Mouse (Mus musculus) kidney, postnatal 10 days (tissue): Measurements from ENCODE around the gene Cd3e.
"Not testable (repeated sequence)": the region's sequence is repeated elsewhere in the genome, so short reads cannot be mapped to it uniquely, and the experiment has no call there.

Source experiments
- DNase-seq: peaks from one replicate; pipeline ENCODE4 v3.0.0; 2021; ENCODE audit warnings: mixed read lengths

Gene Cd3e

DNA sequence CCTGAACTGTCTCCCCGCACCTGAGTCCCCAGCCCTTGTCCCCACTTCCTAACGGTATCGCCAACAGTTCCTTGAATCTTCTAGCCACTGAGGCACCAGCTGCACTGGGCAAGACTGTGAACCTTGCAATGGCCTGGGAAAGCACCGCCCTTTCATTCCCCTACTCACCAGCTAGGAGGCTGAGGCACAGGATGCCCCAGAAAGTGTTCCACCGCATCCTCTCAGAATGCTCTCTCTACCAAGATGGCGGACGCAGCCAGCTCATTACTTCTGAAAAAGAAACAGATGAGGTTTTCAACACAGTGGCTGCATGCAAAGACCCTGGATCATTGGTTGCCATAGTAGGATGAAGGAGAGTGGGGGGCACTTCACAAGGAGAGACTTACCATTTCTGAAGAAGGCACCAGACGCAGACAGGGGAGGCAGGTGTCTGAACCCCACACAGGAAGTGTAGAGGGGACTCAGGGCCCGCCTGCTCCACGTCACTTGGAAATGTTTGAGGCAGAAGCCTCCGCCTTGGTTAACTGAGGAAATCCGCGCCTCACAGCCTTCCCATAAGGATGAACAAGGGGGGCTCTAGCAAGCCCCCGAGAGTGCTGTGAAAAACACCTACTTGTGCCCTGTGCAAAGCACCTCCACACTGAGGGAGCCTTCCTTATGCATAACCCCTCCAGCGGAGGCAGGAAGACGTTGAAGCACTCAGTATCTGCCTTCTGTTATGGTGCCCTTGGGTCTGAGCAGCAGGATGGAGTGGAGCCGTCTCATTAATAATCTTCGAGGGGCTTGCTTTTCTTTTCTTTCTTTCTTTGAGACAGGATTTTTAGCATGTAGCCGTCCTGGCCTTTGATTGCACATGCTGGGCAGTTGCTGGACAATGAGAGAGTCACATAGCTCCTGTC, at the start of gene Cd3e:
TSS of gene Cd3e (minus strand) at position 448 of the 899 bp plus-strand sequence.
- no peak for DNase-seq

GRCm38 (mm10) chr9:45058304-45058940, 49.0 kb upstream of the Cd3e start:
- no peak for DNase-seq

DNA sequence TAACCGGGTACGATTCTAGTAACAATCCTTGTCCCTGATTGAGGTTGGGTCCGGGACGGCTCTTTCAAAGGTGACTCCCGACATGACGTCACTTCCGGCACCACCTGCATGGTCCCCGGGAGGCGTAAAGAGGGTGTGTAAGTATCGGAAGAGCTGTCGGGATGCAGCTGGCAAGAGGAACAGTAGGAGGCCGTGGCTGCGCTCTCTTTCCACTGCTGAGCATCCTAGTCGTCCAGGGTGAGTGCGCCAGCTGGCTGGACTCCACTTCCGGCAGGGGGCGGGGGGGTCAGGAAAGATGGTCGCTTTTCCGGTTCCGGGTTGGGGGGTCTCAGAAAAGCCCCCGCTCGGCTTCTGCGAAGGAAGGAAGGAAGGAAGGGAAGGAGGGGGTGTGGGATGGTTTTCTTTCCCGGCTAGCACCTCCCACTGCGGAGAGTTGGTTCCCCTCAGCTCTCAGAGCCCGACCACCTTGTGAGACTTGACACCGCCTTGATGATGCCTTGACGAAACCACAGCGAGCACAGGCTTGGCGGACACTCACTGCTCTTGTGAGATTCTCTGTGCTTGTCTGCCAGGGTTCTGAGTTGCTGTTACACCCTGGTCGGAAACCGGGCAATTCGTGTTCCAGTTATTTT, 45.8 kb upstream of the Cd3e start, which contains the start of gene Mpzl3:
TSS of gene Mpzl3 (plus strand) at position 105 of the 632 bp plus-strand sequence.
- peak; percentile 93 for DNase-seq

DNA sequence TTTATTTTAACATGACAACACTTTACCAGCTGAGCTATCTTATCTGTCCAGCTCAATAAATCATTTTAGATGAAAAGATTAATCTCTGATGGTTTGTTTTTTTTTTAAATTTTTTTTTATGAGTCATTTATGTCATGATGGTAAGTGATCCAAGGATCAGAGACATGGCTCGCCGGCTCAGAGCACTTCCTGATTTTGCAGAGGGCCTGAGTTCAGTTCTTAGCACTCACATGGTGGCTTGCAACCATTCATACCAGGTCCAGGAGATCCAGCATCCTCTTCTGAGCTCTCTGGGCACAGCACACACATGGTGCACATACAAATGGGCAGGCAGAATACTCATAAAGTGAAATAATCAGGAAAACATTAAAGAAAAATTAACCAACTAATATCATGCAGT, 40.9 kb upstream of the Cd3e start:
- DNase-seq = no peak

GRCm38 (mm10) chr9:45049731-45050130, 40.3 kb upstream of the Cd3e start:
- DNase-seq = no peak

DNA sequence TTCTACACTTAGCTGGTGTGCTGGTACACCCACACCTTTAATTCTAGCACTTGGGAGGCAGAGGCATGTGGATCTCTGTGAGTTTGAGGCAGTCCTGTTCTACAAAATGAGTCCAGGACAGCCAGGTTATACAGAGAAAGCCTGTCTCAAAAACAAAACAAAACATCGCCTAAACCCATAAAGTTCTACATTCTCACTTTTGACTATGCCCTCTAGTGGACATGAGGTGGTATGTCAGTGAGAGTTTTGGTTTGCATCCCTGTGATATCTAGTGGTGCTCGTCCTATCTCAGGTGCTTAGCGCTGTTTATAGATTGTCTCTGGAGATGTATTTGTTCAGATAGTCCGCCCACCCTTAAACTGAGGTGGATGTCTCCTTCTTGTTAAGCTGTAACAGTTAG, 39.1 kb upstream of the Cd3e start:
- peak; percentile 17 for DNase-seq

- DNase-seq = no peak
These were observed 37.5 kb upstream of the Cd3e start for GRCm38 (mm10) chr9:45046973-45047372.

DNA sequence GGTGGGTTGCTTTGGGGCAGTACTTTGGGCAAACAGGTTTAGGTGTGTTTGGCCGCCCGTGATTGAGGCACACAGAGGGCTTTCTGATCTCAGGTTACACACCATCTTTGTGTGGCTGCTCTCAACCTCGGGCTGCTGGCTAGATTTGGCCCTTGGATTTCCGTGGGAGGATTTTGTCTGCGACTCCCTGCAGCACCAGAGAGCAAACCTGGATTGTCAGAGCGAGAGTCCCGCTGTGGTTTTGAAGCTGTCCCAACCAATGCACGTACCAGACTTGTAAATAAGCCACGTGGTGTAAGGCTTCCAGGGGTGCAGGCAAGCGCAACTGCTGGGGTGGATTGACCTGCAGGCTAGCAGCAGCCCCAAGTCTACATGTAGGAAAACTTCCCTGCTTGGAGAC, 33.5 kb upstream of the Cd3e start:
- DNase-seq = peak; percentile 53

- DNase-seq = peak; percentile 87
These were observed 32.8 kb upstream of the Cd3e start for GRCm38 (mm10) chr9:45042056-45042720.

- peak; percentile 76 for DNase-seq
These were observed 31.9 kb upstream of the Cd3e start for GRCm38 (mm10) chr9:45041131-45041838.

DNA sequence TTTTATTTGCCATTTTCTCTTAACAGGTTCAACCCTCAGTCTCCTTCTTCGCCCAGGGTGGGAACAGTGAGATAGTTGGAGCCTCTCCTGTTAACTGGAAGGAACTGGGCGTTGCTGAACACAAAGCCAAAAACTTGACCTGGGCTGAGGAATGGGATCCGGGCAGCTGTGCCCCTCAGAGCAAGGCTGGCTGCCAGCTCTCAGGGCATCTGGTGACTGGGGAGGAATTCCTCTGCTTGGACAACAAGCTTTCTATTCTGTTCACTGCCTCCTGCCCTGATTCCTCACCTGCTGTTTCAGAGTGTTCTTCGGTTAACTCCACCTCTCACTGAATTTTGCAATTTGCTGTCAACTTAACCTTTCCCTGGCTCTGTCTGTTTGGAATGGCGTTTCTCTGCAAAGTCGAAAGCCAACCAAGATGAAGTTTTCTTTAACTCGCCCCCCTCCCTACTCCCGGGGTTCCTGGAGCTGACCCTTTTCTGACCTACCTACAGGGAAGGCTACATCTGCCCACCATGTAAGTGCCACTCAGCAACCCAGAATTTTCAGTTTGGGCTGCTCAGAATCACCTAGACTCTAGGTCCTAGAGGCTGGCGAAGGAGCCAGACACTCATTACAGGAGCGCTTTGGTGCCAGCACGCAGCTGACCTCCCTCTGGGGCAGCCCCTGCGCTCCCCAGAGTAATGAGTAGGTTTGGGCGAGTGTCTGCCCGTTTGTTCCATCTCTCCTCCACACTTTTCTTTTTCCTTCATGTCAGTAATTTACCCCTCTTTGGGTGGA, 30.8 kb upstream of the Cd3e start:
- DNase-seq = peak; percentile 35

DNA sequence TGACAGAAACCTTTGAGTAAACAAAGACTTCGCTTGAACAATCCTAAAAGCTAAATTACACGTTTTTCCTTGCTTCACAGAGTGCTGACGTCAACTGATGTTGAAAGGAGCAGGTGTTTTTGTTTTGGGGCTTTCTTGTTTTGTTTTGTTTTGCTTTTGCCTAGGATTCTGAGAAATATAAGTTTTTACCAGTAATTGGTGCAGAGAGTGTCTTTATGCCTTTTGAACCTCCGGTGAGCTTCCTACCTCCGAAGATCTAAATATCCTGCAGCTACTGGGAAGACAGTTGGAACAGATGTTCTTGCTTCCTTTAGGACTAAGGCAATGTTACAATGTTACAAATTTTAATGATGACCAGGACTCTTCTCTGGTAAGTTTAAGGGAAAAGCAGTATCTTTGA, 30.1 kb upstream of the Cd3e start, which contains the start of gene Mpzl2:
TSS of gene Mpzl2 (plus strand) at position 301 of the 400 bp plus-strand sequence.
- no peak for DNase-seq

GRCm38 (mm10) chr9:45037803-45038202, 28.4 kb upstream of the Cd3e start:
- DNase-seq = not testable (repeated sequence)

- no peak for DNase-seq
These were observed 25.1 kb upstream of the Cd3e start for GRCm38 (mm10) chr9:45034526-45034925.

DNA sequence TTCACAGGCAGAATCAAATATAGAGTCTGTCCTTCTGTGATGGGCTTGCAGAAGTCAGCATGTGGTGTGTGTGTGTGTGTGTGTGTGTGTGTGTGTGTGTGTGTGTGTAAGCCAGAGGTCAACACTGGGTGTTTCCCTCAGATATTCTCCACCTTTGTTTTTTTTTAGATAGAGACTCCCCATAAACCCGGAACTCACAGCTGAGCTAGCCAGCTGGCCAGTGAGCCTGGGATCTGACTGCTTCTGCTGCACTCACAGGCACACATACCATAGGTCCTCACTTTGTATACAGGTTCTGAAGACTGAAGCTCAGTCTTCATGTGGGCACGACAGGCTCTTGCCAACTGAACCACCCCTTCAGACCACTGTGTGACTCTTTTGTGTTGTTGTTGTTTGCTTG, 22.8 kb upstream of the Cd3e start:
- no peak for DNase-seq

DNA sequence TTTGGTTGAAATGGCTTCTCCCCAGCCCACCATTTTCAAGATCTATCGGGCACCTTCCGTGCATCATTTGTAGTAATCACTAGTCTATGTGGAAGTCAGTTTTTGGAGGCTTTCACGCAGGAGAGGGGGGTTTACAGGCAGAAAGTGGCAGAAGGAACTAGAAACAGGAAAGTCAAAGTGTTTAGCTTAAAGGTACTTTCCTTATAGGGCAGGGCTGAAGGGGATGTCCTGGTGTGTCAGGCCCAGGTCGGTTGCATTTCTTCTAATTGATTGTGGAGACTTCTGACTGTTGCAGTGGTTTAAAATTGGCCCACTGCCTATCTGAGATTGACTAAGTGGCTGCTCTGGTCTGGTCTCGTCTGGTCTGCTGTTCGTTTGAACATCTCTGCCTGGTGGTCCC, 20.9 kb upstream of the Cd3e start:
- DNase-seq = no peak

GRCm38 (mm10) chr9:45027376-45027775, 17.9 kb upstream of the Cd3e start:
- DNase-seq = no peak

DNA sequence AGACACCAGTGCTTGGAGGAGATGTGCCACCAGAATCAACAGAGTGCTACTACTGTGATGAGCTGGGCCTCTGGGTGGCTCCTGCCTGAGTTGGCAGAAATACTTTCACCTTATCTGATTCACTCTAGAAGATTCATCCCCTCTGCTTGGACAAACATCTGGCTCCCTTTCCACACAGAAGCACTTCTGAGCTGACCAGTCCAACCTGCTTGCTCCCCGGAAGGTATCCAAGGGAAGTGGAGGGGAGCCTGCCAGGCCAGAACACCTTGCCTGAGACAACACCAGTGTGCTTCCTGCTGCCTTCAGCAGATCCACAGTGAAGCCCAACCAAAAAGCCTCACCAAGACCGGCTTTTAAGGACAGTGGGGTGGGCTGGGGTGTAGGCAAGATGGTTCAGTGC, 14.8 kb upstream of the Cd3e start:
- DNase-seq = no peak

DNA sequence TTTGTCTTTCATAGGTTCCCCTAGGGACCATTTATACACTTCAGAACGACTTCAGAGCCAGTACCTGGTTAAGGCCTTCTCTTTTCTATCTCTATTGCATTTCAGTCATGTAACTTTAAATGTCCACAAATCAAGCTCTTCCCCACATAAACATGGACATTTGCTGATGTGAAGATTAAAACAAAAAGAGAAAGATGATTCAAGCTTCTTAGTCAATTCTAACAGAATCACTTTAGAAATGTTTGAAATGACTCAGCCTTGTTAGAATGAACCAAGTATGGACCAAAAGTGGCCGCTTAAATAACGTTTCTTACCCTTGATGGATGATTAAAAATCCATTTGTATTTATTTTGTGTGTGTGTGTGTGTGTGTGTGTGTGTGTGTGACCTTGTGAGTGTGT, 14.2 kb upstream of the Cd3e start:
- DNase-seq = no peak

DNA sequence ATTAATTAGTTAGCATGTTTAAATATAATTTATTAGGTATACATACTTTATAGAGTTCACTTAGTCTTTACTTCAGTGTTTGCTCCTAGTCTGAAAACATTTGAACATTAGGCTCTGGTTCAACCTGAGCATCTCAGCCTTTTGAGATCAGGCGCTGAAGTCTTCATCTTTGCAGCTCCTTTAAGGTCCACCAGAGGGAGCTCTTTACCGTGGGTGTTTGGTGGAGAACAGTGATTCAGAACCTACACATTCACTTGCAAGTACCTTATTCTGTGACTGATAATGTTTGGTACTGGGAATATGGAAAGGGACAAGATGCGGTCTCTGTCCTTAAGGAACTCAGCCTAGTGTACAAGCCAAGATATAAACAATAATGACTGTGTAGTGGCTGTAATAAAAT, 13.4 kb upstream of the Cd3e start:
- DNase-seq = peak; percentile 76

GRCm38 (mm10) chr9:45018031-45018430, 8.6 kb upstream of the Cd3e start:
- no peak for DNase-seq

DNA sequence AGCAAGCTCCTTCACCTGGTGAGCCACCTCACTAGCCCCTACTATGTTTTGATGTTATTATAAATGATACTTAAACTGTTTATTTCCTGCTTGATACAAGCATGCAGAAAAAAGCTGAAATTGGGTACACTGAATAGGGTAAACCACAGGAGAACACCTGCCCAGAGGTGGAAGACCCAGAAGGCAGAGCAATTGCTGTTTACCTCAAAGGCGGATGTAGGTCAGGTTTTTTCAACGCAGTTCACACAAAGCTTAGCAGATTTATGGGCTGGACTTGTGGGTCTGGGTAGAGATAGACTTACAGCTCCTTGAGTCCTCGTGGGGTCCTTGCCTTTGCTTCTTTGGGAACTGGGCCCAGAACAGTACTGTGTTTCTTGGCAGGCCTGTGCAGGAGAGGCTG, 6.4 kb upstream of the Cd3e start:
- no peak for DNase-seq
